Mouse (Mus musculus) neural tube, embryonic 11.5 days (tissue): ENCODE data around the gene Dnmt3a. TPM values are rescaled to one million over a fixed set of nuclear protein-coding genes. Genes with fewer than 3 reads are reported as not detected.

Experiments used
- ATAC-seq: fragments of 200-750 bp; cut with Nextera tagmentation; 2 replicates; pipeline ENCODE4 v1.8.0; 2017; ENCODE audit warnings: moderate number of reproducible peaks, mild to moderate bottlenecking, moderate TSS enrichment, moderate library complexity; ENCODE audit not compliant: insufficient read depth, low FRiP score, low TSS enrichment
- DNase-seq: peaks from one replicate; pipeline ENCODE4 v3.0.0-alpha.2; 2015; ENCODE audit warnings: low spot score
- H3K27ac ChIP-seq: fragments of 300-500 bp; sonication (generic); 2 replicates; pipeline ENCODE4 v1.5.1; 2014; ENCODE audit warnings: low read depth, mild to moderate bottlenecking, low read length
- H3K27me3 ChIP-seq: fragments of 300-500 bp; sonication (generic); 2 replicates; pipeline ENCODE4 v1.6.1; 2014; ENCODE audit warnings: mild to moderate bottlenecking, low read length, mixed read lengths; ENCODE audit not compliant: control insufficient read depth, insufficient read depth
- H3K36me3 ChIP-seq: fragments of 300-500 bp; sonication (generic); 2 replicates; pipeline ENCODE4 v1.6.1; 2014; ENCODE audit warnings: mild to moderate bottlenecking, low read length, moderate library complexity, mixed read lengths; ENCODE audit not compliant: control insufficient read depth, insufficient read depth
- H3K4me1 ChIP-seq: fragments of 300-500 bp; sonication (generic); 2 replicates; pipeline ENCODE4 v1.6.1; 2014; ENCODE audit warnings: low read length, mixed read lengths; ENCODE audit not compliant: control insufficient read depth, insufficient read depth
- H3K4me2 ChIP-seq: fragments of 300-500 bp; sonication (generic); 2 replicates; pipeline ENCODE4 v1.6.1; 2014; ENCODE audit warnings: low read depth, mild to moderate bottlenecking, moderate library complexity
- H3K4me3 ChIP-seq: fragments of 300-500 bp; sonication (generic); 2 replicates; pipeline ENCODE4 v1.5.1; 2014; ENCODE audit warnings: low read depth, low read length
- H3K9ac ChIP-seq: fragments of 300-500 bp; sonication (generic); 2 replicates; pipeline ENCODE4 v1.6.1; 2014; ENCODE audit warnings: mild to moderate bottlenecking, low read length
- H3K9me3 ChIP-seq: fragments of 300-500 bp; sonication (generic); 2 replicates; pipeline ENCODE4 v1.6.1; 2016; ENCODE audit warnings: low read length; ENCODE audit not compliant: control insufficient read depth
- WGBS: fragments of 180-500 bp; shearing (Covaris S2); extraction: QIAGEN DNeasy Blood & Tissue Kit; methylation state at CpG from one replicate; pipeline ENCODE4 v1.1.7; 2014; 5-methylcytosine and 5-hydroxymethylcytosine counted together
- polyA plus RNA-seq: library from polyadenylated mRNA; unstranded; fragments of >200 nt; fragmentation: Nextera tagmentation; extraction: Ambion mirVana; gene quantifications from 2 replicates; pipeline ENCODE4 v1.2.1, GENCODE M21; 2014

Gene Dnmt3a
- polyA plus RNA-seq, 1 experiment from 2014 or later = 88.6 TPM

DNA sequence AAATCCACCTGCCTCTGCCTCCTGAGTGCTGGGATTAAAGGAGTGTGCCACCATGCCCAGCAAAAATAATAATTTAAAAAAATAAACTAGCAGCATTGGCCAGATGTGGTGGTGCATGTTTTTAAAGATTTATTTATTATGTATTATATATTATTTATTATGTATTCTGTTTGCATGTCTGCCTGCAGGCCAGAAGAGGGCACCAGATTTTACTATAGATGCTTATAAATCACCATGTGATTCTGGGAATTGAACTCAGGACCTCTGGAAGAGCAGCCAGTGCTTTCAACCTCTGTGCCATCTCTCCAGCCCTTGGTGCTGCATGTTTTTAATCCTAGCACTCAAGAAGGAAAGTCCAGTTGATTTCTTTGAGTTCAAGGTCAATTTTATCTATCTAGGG lies 69.7 kb downstream of the Dnmt3a start:
- H3K4me2 ChIP-seq = no peak overlapping the region
- ATAC-seq = no peak
- H3K27me3 ChIP-seq = no peaks in the 10 kb centered on the region
- no peak overlapping the region for H3K9ac ChIP-seq
- peaks cover 3% of the 10 kb centered on the region; the same call in 1 of the 2 replicates for H3K36me3 ChIP-seq
- no peaks in the 10 kb centered on the region for H3K9me3 ChIP-seq
- H3K4me1 ChIP-seq = peaks cover 3% of the 10 kb centered on the region; the same call in 1 of the 2 replicates
- no peak overlapping the region for H3K27ac ChIP-seq
- H3K4me3 ChIP-seq = no peak overlapping the region
- no peak for DNase-seq

DNA sequence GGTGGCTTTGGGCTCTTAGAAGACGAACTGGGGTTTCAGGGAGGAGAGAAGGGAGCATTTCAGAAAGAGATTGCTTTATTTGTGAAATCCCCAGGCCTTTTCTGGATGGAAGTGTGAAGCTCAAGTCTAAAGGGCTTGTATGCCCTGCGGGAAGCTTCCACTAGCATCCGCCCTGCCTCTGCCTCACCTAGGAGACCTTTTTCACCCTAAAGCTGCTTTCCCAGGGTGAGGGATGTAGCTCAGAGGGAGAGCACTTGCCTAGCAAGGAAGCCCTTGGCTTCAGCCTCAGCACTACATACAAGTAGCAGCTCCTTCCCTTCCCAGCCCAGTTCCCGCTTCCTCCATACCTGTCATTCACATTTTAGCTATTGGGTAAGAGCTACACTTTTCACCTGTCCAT lies 71.6 kb downstream of the Dnmt3a start:
- H3K27me3 ChIP-seq = no peaks in the 10 kb centered on the region
- no peak overlapping the region for H3K4me3 ChIP-seq
- H3K4me2 ChIP-seq = no peak overlapping the region
- ATAC-seq (no peak), DNase-seq (no peak)
- H3K27ac ChIP-seq = no peak overlapping the region
- peaks cover 3% of the 10 kb centered on the region; the same call in 1 of the 2 replicates for H3K36me3 ChIP-seq
- WGBS = 83% methylated on average over 4 of the region's 4 CpGs
- no peaks in the 10 kb centered on the region for H3K9me3 ChIP-seq
- no peak overlapping the region for H3K9ac ChIP-seq
- H3K4me1 ChIP-seq = no peaks in the 10 kb centered on the region

DNA sequence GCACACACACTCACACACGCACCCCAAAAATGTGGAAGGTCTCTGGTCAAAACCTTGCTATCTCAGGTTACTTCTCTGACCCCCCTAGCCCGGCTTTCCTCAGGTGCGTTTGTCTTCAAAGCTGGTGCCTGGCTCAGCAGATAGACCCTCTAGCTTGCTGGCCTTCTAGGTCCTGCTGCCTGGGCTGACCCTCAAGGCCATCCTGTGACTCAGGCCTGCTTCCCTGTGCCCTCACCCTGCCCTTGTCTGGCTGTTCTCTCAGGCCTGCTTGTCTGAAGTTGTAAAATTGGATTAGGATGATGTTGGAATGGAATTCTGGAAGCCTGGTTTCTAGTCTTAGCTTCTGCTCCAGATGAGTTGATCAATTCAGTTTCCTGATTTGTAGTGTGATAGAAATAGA lies 75.7 kb downstream of the Dnmt3a start:
- 89% methylated on average over 3 of the region's 3 CpGs for WGBS
- Histone ChIP-seq H3K9me3 (no peaks in the 10 kb centered on the region), H3K4me1 (peaks cover 12% of the 10 kb centered on the region), H3K9ac (no peak overlapping the region), H3K36me3 (no peaks in the 10 kb centered on the region), H3K4me3 (no peak overlapping the region), H3K27ac (no peak overlapping the region), H3K27me3 (no peaks in the 10 kb centered on the region), H3K4me2 (no peak overlapping the region)
- DNase-seq = no peak
- no peak for ATAC-seq

DNA sequence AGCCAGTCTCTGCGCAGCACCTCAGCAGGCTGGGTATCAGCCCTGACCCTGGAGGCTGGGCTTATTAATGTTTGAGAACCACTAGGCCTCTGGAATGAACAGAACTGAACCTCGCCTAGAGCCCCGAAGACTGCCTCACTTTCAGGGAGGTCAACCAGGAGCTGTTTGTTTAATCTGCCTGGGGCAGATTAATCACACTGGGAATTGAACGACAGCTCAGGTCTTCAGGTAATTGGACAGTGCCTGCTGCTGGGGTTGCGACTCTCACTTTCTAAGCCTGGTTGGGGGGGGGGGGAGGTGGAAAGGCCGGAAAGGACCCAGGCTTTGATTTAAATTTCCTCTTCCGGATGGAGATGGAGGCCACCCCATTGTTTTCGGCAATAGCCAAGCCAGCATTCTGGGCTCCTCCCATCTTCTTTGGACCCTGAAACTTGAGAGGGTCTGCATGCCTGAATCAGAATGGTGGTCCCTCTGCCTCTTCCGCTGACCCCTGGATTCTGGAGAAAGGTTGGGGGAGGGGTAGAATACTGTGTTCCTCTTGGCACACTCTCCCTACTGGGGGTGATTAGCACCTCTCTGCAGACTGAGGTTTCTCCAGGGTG lies 79.2 kb downstream of the Dnmt3a start:
- no peak overlapping the region for H3K27ac ChIP-seq
- no peaks in the 10 kb centered on the region for H3K9me3 ChIP-seq
- no peaks in the 10 kb centered on the region for H3K36me3 ChIP-seq
- DNase-seq = no peak
- no peak overlapping the region for H3K4me2 ChIP-seq
- H3K9ac ChIP-seq = no peak overlapping the region; the same call in 1 of the 2 replicates
- no peak overlapping the region for H3K4me3 ChIP-seq
- peaks cover 31% of the 10 kb centered on the region for H3K4me1 ChIP-seq
- no peaks in the 10 kb centered on the region for H3K27me3 ChIP-seq
- ATAC-seq = no peak
- 14% methylated on average over 9 of the region's 9 CpGs for WGBS

DNA sequence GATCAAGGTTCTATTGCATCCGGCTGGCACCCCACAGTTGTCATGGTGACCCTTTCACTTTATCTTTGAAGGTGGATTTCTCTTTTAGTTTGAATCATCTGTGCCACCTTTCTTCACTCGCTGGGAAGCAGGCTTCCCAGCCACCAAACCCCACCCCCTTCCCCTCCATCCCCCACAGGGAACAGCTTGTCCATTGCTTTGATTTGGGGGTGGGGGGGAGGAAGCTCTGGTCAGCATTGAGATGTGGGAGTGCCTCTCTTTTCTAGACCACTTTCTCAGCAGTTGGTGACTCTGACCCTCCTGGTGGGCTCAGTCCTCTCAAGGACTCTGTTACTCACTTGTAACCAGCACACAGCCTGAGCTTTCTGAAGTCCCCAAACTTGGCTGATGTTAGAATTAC lies 80.8 kb downstream of the Dnmt3a start:
- H3K27me3 ChIP-seq = no peaks in the 10 kb centered on the region
- H3K36me3 ChIP-seq = no peaks in the 10 kb centered on the region
- H3K27ac ChIP-seq = no peak overlapping the region
- ATAC-seq (no peak), DNase-seq (no peak)
- no peak overlapping the region for H3K4me2 ChIP-seq
- WGBS = 35% methylated on average over 2 of the region's 2 CpGs
- H3K4me1 ChIP-seq = peaks cover 34% of the 10 kb centered on the region
- H3K9me3 ChIP-seq = no peaks in the 10 kb centered on the region
- H3K9ac ChIP-seq = no peak overlapping the region
- no peak overlapping the region for H3K4me3 ChIP-seq

DNA sequence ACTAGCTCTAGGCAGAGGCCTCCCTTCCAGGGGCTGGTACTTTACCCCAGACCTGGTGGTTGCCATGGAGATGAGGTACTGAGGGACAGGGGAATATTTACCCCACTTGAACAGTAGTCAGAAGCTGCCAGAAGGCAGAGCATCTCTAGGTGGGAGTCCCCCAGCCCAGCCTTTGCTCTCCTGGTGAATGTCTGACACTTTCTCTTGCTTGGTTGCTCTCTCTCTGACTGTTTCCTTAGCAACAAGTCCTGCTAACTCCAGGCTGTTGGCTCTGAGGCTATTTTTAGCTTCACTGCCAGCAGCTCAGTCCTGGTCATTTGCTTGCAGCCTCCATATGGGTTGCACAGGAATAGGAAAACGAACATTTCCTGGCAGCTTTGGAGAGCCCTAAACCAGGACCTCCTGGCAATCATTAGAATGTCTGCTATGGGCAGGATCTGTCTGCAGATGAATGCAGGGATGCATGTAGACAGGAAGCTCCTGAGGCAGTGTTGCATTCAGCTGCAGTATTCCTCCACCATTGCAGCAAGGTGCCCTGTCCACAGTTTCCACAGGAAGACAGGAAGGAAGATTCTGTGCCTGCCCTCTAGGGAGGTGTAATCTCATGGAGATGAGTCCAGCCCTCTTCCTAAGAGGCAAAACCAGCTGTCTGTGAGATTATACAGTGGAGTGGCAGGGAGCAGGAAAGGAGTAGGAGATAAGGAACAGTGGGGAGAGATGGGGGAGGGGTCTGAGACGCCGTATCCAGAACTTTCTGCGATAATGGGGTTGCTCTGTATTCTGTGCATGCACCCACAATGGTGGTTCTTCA lies 81.9 kb downstream of the Dnmt3a start:
- H3K9ac ChIP-seq = no peak overlapping the region
- H3K36me3 ChIP-seq = no peaks in the 10 kb centered on the region
- no peak overlapping the region for H3K4me2 ChIP-seq
- WGBS = 44% methylated on average over 4 of the region's 4 CpGs
- H3K4me3 ChIP-seq = no peak overlapping the region
- H3K9me3 ChIP-seq = no peaks in the 10 kb centered on the region
- ATAC-seq (peak; percentile 1; the same call in 1 of the 2 replicates), DNase-seq (peak; percentile 53)
- peaks cover 34% of the 10 kb centered on the region for H3K4me1 ChIP-seq
- H3K27ac ChIP-seq = peak overlapping the region; percentile 65; the same call in 1 of the 2 replicates
- no peaks in the 10 kb centered on the region for H3K27me3 ChIP-seq

DNA sequence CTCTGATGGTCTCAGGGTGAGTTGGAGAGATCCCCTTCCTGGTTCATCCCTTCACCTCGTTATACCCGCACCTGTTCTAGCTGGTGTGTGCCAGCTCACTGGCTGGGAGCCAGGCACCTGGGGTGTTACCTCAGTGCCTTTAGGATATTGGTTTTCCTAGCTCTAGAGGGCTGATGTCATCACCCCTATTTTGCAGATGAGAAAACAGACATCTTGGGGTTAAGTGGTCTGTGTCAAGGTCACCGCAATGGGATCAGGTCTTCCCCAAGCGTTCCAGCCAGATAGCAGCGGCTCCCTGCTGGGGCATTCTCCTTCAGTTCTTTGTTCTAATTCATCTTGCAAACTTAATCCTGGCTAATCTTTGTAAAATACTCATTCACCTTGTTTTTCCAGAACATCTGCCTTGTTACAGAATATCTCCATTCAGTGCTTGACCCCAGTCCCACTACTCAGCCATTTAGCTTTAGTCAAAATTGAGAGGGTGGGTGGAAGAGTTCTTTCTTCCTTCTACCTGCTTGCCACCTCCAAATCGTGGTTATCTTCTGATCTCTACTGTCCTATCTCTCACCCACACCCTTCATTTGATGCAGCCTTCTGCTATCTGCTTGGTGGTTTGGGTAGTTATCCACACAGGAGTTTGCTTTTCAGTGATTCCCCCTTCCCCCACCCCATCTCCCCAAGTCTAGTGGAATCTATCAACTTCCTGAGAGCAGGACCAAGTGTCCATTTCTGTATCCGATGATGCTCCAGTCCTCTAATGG lies 84.2 kb downstream of the Dnmt3a start:
- Histone ChIP-seq H3K9ac (no peak overlapping the region), H3K4me2 (no peak overlapping the region), H3K36me3 (no peaks in the 10 kb centered on the region), H3K4me1 (peaks cover 35% of the 10 kb centered on the region), H3K4me3 (no peak overlapping the region), H3K9me3 (no peaks in the 10 kb centered on the region), H3K27me3 (no peaks in the 10 kb centered on the region), H3K27ac (no peak overlapping the region)
- no peak for ATAC-seq
- 46% methylated on average over 7 of the region's 7 CpGs for WGBS
- no peak for DNase-seq

DNA sequence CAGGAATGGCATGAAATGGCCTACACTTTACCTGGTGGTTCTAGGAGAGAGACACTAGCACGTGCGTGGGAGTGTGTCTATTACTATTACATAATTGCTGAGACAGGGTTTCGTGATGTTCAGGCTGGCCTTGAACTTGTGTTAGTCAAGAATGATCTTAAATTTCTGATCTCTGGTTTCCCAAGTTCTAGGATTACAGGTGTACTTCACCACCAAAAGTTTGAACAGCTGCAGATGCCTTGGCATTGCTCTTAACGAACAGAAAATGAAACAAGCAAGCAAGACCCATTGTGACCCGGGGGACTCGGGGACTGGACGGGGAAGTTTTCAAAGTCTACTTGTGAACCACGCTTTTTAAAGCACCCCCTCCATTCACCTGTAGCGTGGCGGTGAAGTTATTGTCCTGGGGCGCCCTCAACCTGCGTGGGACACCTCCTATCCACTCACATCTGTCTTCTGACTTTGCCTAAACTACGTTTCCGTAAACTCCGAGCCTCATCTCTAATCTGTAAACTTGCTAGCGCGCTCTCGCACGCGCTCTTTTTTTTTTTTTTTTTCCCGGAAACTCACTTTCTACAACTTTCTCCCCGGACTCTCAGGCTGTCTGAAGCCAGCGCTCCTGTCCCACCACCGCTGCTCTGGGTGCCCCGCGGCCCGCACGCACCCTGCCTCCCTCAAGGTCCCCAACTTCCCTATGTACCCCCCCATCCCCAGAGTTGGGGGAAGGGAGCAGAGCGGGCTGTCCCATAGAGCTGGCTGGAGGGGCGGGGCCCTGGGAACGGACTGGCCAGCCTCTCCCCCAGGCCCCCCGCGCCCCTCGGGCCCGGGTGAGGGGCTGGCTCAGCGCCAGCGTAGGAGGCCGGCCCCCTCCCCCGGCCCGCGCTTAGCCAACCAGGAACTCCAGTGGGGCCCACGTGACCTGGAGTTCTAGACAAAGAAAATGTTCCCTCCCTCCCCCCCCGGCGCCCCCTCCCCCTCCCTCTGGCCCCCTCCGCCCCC lies 85.2 kb downstream of the Dnmt3a start:
- H3K9me3 ChIP-seq = no peaks in the 10 kb centered on the region
- peak overlapping the region; percentile 60 for H3K4me3 ChIP-seq
- peaks cover 31% of the 10 kb centered on the region for H3K4me1 ChIP-seq
- peak; percentile 94 for DNase-seq
- WGBS = 4% methylated on average over 29 of the region's 45 CpGs
- no peaks in the 10 kb centered on the region for H3K27me3 ChIP-seq
- H3K36me3 ChIP-seq = peaks cover 4% of the 10 kb centered on the region
- H3K4me2 ChIP-seq = peak overlapping the region; percentile 87
- peak overlapping the region; percentile 63 for H3K27ac ChIP-seq
- H3K9ac ChIP-seq = peak overlapping the region; percentile 84
- peak; percentile 89 for ATAC-seq
